Mouse (Mus musculus): ENCODE measurements around the gene Ccl22. TPM values are rescaled to one million over a fixed set of nuclear protein-coding genes. Genes with fewer than 3 reads are reported as not detected.
A peak's percentile ranks its signal among the peaks of the same experiment; 100 is the strongest.

The Ccl22 gene
- total RNA-seq, 2 experiments from 2014 or later = not detected

- DNase-seq = no peak
- intact Hi-C loops (cut with DNase I) = no loop called here
Observed at GRCm38 (mm10) chr8:94733821-94734465, 11.4 kb upstream of the Ccl22 start.

- intact Hi-C loops (cut with DNase I) = no loop called here
- DNase-seq = no peak
Observed at GRCm38 (mm10) chr8:94734735-94735350, 10.5 kb upstream of the Ccl22 start.

- peak; percentile 18 to 28 for DNase-seq
- intact Hi-C loops (cut with DNase I) = no loop called here
Observed at GRCm38 (mm10) chr8:94735426-94736094, 9.8 kb upstream of the Ccl22 start.

GRCm38 (mm10) chr8:94739829-94740228, 5.6 kb upstream of the Ccl22 start:
- DNase-seq = no peak
- intact Hi-C loops (cut with DNase I) = no loop called here

- no peak for DNase-seq
- intact Hi-C loops (cut with DNase I) = no loop called here
Observed at GRCm38 (mm10) chr8:94740591-94740990, 4.8 kb upstream of the Ccl22 start.

- intact Hi-C loops (cut with DNase I) = no loop called here
Observed at GRCm38 (mm10) chr8:94741726-94742125, 3.7 kb upstream of the Ccl22 start.

GRCm38 (mm10) chr8:94744484-94744883, 906 bp upstream of the Ccl22 start:
- intact Hi-C loops (cut with DNase I) = no loop called here
- no peak for DNase-seq

More at GRCm38 (mm10) chr8:94741726-94742125, 3.7 kb upstream of the Ccl22 start:
- DNase-seq = no peak

- no peak for DNase-seq
- intact Hi-C loops (cut with DNase I) = no loop called here
Observed at GRCm38 (mm10) chr8:94744972-94745371, 418 bp upstream of the Ccl22 start.

- no peak for DNase-seq
- intact Hi-C loops (cut with DNase I) = no loop called here
Observed at GRCm38 (mm10) chr8:94746832-94747231, 1.4 kb downstream of the Ccl22 start.

GRCm38 (mm10) chr8:94748363-94748762, 3.0 kb downstream of the Ccl22 start:
- no peak for DNase-seq
- intact Hi-C loops (cut with DNase I) = no loop called here

- intact Hi-C loops (cut with DNase I) = no loop called here
- no peak for DNase-seq
Observed at GRCm38 (mm10) chr8:94749942-94750341, 4.6 kb downstream of the Ccl22 start.

- DNase-seq = no peak
- intact Hi-C loops (cut with DNase I) = no loop called here
Observed at GRCm38 (mm10) chr8:94751023-94751849, 5.8 kb downstream of the Ccl22 start.

- no peak for DNase-seq
- intact Hi-C loops (cut with DNase I) = no loop called here
Observed at GRCm38 (mm10) chr8:94754006-94754405, 8.6 kb downstream of the Ccl22 start.

- no peak for DNase-seq
- intact Hi-C loops (cut with DNase I) = no loop called here
Observed at GRCm38 (mm10) chr8:94754486-94754885, 9.1 kb downstream of the Ccl22 start.

GRCm38 (mm10) chr8:94767035-94767434, 21.6 kb downstream of the Ccl22 start:
- intact Hi-C loops (cut with DNase I) = no loop called here
- no peak for DNase-seq

- intact Hi-C loops (cut with DNase I) = no loop called here
- no peak for DNase-seq
Observed at GRCm38 (mm10) chr8:94770945-94771344, 25.6 kb downstream of the Ccl22 start.

- DNase-seq = peak; percentile 77 to 80
- intact Hi-C loops (cut with DNase I) = no loop called here
Observed at GRCm38 (mm10) chr8:94771941-94772670, 26.7 kb downstream of the Ccl22 start, which contains the start of gene Cx3cl1. TSS of gene Cx3cl1 (plus strand) at chr8:94772009.

- no peak for DNase-seq
- intact Hi-C loops (cut with DNase I) = no loop called here
Observed at GRCm38 (mm10) chr8:94773048-94773447, 27.7 kb downstream of the Ccl22 start.

- intact Hi-C loops (cut with DNase I) = no loop called here
- no peak for DNase-seq
Observed at GRCm38 (mm10) chr8:94773700-94774171, 28.3 kb downstream of the Ccl22 start.

GRCm38 (mm10) chr8:94774601-94775000, 29.2 kb downstream of the Ccl22 start:
- intact Hi-C loops (cut with DNase I) = no loop called here
- DNase-seq = no peak

Data from heart, postnatal 36 days (tissue).